Mouse (Mus musculus): ENCODE measurements at regions not wholly inside any gene's neighbourhood (a gene's known extent, or its start where the extent isn't known, plus 50 kb on each side); places are given as distances from the start of the nearest gene placed in this dataset.

GRCm38 (mm10) chr1:39102126-39102905 is 91.2 kb upstream of the Npas2 start:
- no peak for DNase-seq

DNA sequence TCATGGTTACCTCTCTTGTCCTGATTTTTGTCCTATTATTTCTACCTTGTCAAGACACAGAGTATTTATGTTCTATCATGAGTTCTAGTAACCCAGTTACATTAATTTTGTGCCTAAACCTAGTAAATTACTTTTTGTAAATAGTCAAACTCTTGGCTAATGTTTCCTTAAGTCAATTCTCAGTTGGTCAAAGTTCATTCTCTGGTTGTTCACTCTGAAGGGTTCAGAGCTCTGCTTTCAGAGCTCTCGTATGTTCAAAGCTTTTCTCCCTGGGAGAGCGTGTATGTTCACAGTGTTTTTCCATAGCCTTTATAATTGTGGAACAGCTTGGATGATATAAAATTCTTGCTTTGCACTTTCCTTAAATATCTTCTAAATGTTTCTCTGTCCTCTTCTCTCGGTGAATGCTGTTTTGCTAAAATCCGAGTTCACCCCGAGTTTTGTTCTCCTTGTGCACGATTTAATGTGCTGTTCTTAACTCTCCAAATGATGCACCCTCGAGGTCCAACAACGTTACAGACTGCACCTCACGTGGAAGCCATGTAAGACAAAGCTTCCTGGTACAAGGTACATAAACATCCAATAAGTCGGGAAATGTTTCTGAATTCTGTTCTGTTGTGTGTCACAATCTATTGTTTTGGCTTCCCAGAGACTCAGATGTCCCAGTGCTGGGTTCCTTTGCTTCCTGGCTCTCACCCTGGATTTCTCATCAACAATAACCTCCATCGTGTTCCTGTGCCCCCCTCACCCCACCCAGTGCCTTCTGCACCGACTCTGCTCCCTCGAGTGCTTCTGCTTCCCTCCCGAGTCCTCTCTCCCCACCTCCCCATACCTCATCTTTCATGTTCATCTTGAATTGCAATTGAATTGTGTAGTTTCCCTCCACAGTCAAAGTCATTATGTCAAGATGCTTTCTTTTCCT is 90.3 kb upstream of the Npas2 start:
- no peak for DNase-seq

- DNase-seq, result no peak
Measured at GRCm38 (mm10) chr1:39105546-39106371, 87.8 kb upstream of the Npas2 start.

GRCm38 (mm10) chr1:39106372-39106643 is 87.2 kb upstream of the Npas2 start:
- no peak for DNase-seq

DNA sequence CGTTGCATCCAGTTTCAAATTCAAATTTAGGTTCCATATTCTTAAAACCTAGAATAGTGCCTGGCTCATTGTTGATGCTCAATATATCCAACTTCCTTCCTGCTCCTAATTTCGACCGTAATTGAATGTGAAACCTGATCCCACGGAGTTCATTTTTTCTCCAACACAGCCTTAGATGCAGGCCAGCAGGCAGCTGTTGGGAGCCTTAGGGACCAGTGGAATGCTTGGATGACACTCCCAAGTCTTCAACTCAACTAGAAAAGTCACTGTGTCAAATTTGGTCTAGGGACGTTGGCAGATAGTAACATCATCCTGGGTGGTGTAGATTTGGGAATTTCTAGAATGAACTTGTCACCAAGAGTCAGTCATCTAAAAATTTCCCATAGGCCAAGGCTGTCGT is 86.9 kb upstream of the Npas2 start:
- DNase-seq, result no peak

DNA sequence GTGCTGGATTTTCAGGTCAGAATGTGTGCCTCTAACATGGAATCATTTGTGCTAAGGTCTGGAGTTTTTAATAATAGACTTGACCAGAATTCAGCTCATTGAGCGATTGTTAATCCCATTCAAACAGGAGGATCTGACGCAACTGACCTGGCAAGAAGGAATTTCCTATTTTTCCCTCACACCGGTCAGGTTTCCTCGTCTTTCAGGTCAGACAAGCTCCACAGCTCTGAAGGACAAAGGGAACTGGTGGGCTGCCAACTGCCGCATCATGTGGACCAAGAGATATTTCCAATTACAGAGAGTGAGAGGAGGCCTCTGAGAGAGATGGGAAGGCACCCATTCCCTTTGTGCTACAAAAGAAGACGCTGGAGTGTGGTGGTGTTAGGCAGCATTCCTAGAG is 77.2 kb upstream of the Npas2 start:
- no peak for DNase-seq

DNA sequence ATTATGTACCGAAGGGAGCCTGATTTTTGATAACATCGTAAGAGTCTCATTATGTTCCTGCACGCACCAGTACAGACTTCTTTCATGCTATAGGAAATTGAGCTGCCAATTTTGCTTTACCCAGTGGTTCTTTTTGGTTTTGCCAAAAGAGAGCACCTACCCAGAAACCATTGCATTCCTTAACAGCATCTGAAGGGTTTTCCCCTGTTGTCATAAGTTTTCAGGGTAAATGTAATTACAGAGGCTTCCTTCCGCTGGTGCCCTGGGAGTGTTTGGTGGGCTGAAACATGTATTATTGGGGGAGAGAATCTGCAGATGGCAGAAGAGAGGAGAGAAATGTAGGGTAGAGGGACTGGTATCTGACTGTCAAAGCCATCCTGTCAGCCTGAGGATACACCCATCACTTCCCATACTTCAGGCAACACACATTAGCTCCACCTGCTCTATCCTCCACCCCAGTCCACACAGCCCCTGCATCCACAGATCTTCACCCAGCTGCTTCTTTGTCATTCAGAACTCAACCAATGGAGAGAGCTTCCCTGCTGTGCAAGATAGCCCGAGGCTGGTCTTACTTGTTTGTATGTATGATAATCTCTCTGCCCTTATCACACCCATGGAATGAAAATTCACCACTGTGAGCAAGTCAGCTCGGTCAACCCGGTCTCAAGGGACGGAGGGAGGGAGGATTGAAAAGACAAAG is 71.1 kb upstream of the Npas2 start:
- DNase-seq, result no peak

GRCm38 (mm10) chr1:39123081-39123812 is 70.3 kb upstream of the Npas2 start:
- DNase-seq, result no peak

DNA sequence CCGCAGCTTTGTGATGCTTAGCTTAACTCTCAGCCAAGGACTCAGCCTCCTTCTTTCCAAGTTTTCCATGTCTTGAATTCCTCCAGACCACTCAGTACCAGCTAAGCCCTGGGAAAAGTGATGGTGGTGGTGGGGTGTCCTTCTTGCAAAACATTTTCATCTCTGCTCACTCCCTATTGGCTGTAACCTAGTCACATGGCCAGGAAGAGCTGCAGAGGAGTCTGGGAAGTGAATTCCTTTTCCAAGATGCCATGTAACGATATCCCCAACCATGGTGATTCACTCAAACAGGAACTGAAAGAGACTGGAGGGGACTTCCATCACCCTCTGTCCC is 69.8 kb upstream of the Npas2 start:
- no peak for DNase-seq

GRCm38 (mm10) chr1:39134521-39134920 is 59.0 kb upstream of the Npas2 start:
- DNase-seq, result no peak

DNA sequence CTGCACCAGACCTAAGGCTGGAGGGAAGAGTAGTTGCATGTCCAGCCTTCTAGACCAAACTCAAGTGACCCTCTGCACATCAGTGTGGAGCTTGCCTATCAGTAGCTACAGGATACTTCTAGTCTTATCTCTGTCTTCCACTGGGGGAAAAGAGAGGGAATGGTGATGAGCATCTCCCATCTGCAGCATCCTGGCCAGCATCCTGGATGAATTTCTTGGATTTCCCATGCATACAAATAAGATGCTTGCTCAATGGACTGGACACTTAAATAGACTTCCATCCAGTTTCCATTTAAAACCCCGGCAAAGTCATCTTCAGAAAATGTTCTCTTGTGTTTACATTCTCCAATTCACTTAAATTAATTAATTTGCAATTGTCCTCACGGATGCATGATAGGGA is 50.5 kb upstream of the Npas2 start:
- no peak for DNase-seq

- DNase-seq, result no peak
Measured at GRCm38 (mm10) chr1:39143626-39144025, 49.9 kb upstream of the Npas2 start.

Measured in thymus, postnatal 14 days (tissue).